Mouse (Mus musculus) heart, embryonic 16.5 days (tissue): ENCODE measurements around the gene 1110051M20Rik. TPM values are rescaled to one million over a fixed set of nuclear protein-coding genes. Genes with fewer than 3 reads are reported as not detected.
A peak's percentile ranks its signal among the peaks of the same experiment; 100 is the strongest.

ENCODE experiments used
- ATAC-seq: fragments of 200-750 bp; cut with Nextera tagmentation; replicated peaks from 2 replicates; pipeline ENCODE4 v1.8.0; 2017; ENCODE audit warnings: moderate number of reproducible peaks; ENCODE audit not compliant: insufficient read depth, low FRiP score; ENCODE audit errors: extremely low read depth
- H3K27ac ChIP-seq: fragments of 300-500 bp; sonication (generic); 2 replicates; pipeline ENCODE4 v1.5.1; 2014; ENCODE audit warnings: mild to moderate bottlenecking, low read length, control low read depth, moderate library complexity
- H3K27me3 ChIP-seq: fragments of 300-500 bp; sonication (generic); 2 replicates; pipeline ENCODE4 v1.6.1; 2014; ENCODE audit warnings: low read length, mixed read lengths; ENCODE audit not compliant: control insufficient read depth, insufficient read depth
- H3K36me3 ChIP-seq: fragments of 300-500 bp; sonication (generic); 2 replicates; pipeline ENCODE4 v1.6.1; 2014; ENCODE audit not compliant: control insufficient read depth, insufficient read depth
- H3K4me1 ChIP-seq: fragments of 300-500 bp; sonication (generic); 2 replicates; pipeline ENCODE4 v1.6.1; 2014; ENCODE audit warnings: low read length, mixed read lengths; ENCODE audit not compliant: control insufficient read depth, insufficient read depth
- H3K4me2 ChIP-seq: fragments of 300-500 bp; sonication (generic); 2 replicates; pipeline ENCODE4 v1.6.1; 2014; ENCODE audit warnings: low read depth, mild to moderate bottlenecking, control low read depth, low read length
- H3K4me3 ChIP-seq: fragments of 300-500 bp; sonication (generic); 2 replicates; pipeline ENCODE4 v1.5.1; 2014; ENCODE audit warnings: mild to moderate bottlenecking, control low read depth, low read length
- H3K9ac ChIP-seq: fragments of 300-500 bp; sonication (generic); 2 replicates; pipeline ENCODE4 v1.6.1; 2014; ENCODE audit warnings: low read length, control low read depth
- H3K9me3 ChIP-seq: fragments of 300-500 bp; sonication (generic); replicated peaks from 2 replicates; pipeline ENCODE4 v1.6.1; 2016; ENCODE audit warnings: low read length; ENCODE audit not compliant: control insufficient read depth
- WGBS: fragments of 180-500 bp; shearing (Covaris S2); extraction: QIAGEN DNeasy Blood & Tissue Kit; methylation state at CpG from one replicate; pipeline ENCODE4 v1.1.7; 2014; 5-methylcytosine and 5-hydroxymethylcytosine counted together
- polyA plus RNA-seq: library from polyadenylated mRNA; unstranded; fragments of >200 nt; fragmentation: Nextera tagmentation; extraction: Ambion mirVana; gene quantifications from 2 replicates; pipeline ENCODE4 v1.2.1, GENCODE M21; 2015

Gene 1110051M20Rik
- polyA plus RNA-seq, 1 experiment from 2014 or later = 46.0 TPM

DNA sequence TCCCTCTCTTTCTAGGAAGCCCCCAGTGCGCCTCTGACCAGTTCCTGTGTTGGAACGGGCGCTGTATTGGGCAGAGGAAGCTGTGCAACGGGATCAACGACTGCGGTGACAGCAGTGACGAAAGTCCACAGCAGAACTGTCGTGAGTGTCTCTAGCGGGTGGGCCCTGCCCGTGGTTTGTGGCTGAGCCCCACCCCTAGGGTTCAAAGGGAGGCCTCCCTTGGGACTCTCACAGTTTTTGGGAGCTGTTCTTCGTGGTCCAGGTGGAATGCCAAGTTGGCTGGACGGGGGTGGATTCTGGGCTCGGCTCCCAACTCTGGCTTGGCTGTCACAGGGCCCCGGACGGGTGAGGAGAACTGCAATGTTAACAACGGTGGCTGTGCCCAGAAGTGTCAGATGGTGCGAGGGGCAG, 31.8 kb upstream of the 1110051M20Rik start:
- ATAC-seq = 0 out of 2 replicates have a peak, but pooled peaks have one; percentile 37
- Histone ChIP-seq H3K9ac (peak overlapping the region; percentile 21; the same call in 1 of the 2 replicates), H3K4me1 (peaks cover 12% of the 10 kb centered on the region), H3K9me3 (no peaks in the 10 kb centered on the region), H3K27me3 (no peaks in the 10 kb centered on the region), H3K36me3 (peaks cover 19% of the 10 kb centered on the region), H3K27ac (peak overlapping the region; percentile 24), H3K4me2 (peak overlapping the region; percentile 23; the same call in 1 of the 2 replicates), H3K4me3 (no peak overlapping the region)
- WGBS = 43% methylated on average over 17 of the region's 17 CpGs

DNA sequence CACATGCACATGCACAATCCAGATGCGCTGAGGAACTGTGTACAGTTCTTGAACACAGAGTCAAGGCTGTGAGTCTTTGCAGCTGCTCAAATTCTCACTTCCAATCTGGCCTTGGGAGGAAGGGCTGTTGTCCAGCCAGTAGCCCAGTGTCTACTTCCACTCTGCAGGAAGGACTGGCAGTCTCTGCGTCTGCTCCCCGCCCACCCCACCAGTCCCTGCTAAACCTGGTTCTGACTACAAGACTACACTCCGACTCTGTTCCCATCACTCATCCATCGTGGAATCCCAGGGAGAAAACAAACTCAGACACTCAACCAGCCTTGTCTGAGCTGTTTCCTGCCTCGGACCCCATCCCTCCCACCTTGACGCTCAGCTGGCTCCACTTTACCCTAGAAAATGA, 31.3 kb upstream of the 1110051M20Rik start:
- H3K27ac ChIP-seq = peak overlapping the region; percentile 24
- H3K9ac ChIP-seq = no peak overlapping the region
- H3K4me1 ChIP-seq = peaks cover 12% of the 10 kb centered on the region
- H3K36me3 ChIP-seq = peaks cover 19% of the 10 kb centered on the region
- peak overlapping the region; percentile 23; the same call in 1 of the 2 replicates for H3K4me2 ChIP-seq
- WGBS = 63% methylated on average over 7 of the region's 7 CpGs
- no peaks in the 10 kb centered on the region for H3K9me3 ChIP-seq
- no peak overlapping the region for H3K4me3 ChIP-seq
- no peaks in the 10 kb centered on the region for H3K27me3 ChIP-seq
- ATAC-seq = no peak

DNA sequence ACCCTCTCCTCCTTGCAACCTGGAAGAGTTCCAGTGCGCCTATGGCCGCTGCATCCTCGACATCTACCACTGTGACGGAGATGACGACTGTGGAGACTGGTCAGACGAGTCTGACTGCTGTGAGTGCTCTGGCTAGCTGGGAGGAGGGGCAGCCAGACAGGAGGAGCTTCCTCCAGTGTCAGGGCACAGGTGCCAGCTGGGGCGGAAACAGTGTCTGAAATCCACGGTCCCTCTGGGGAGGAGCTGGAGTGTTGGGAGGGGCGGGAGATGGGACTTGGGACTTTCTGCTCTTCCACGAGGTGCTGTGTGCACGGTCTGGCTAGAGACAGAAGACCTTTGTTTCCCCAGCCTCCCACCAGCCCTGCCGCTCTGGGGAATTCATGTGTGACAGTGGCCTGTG, 29.9 kb upstream of the 1110051M20Rik start:
- no peak overlapping the region for H3K27ac ChIP-seq
- H3K36me3 ChIP-seq = peaks cover 16% of the 10 kb centered on the region
- H3K4me3 ChIP-seq = no peak overlapping the region
- no peak for ATAC-seq
- H3K4me2 ChIP-seq = no peak overlapping the region
- no peaks in the 10 kb centered on the region for H3K27me3 ChIP-seq
- H3K9me3 ChIP-seq = no peaks in the 10 kb centered on the region
- 70% methylated on average over 12 of the region's 12 CpGs for WGBS
- H3K9ac ChIP-seq = no peak overlapping the region
- H3K4me1 ChIP-seq = peaks cover 12% of the 10 kb centered on the region

DNA sequence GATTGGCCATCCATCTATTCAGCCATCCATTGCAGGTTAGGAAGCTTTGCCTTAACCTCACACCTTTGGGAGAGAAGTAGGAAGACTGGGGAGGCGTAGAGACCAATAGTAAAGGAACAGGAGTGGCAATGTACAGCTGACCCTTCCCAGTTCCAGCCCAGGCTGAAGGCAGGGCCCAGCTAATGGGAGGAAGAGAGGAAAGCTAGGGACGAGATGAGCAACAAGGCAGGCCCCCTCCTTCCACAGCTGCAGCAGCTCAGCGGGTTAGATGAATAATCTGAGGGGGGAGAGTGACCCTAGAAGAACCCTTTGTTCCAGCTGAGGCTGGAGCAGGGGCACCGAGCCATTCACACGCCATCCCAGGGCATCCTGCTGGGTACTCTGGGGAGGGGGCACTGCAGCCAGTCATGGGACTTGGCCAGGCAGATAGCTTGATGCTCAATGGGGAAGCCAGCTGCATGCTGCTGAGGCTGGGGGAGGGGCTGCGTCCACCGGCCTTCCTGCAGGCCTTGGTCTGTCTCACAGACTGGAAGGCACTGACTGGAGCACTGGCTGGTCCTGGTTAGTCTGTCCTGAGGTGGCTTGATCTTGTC, 25.6 kb upstream of the 1110051M20Rik start:
- H3K4me1 ChIP-seq = no peaks in the 10 kb centered on the region
- WGBS = 46% methylated on average over 7 of the region's 7 CpGs
- H3K4me2 ChIP-seq = no peak overlapping the region
- H3K9me3 ChIP-seq = no peaks in the 10 kb centered on the region
- H3K27me3 ChIP-seq = no peaks in the 10 kb centered on the region
- H3K27ac ChIP-seq = no peak overlapping the region
- no peak overlapping the region for H3K4me3 ChIP-seq
- H3K36me3 ChIP-seq = peaks cover 5% of the 10 kb centered on the region
- no peak overlapping the region for H3K9ac ChIP-seq
- no peak for ATAC-seq

DNA sequence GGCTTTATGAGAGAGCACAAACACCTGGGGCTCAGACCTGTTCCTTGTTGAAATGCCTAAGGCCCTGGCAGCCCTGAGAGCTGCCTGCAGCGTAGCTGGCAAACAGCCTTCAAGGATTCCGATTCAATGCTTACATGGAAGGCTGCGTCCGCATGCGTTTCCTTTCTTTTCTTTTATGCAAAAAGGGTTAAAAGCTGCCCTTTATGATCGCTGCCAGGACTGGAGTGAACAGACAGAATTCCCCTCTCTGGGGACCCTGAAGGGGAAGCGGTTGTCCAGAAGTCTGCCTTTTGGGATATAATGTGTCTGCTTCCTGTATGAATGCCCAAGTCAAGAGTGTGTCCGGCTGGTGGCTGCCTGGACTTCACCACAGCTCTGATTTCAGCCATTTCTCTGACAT, 23.1 kb upstream of the 1110051M20Rik start:
- WGBS = 71% methylated on average over 8 of the region's 8 CpGs
- H3K27ac ChIP-seq = no peak overlapping the region
- H3K27me3 ChIP-seq = no peaks in the 10 kb centered on the region
- no peak for ATAC-seq
- no peak overlapping the region for H3K4me3 ChIP-seq
- H3K4me1 ChIP-seq = peaks cover 6% of the 10 kb centered on the region
- no peaks in the 10 kb centered on the region for H3K9me3 ChIP-seq
- H3K36me3 ChIP-seq = no peaks in the 10 kb centered on the region
- no peak overlapping the region for H3K9ac ChIP-seq
- no peak overlapping the region for H3K4me2 ChIP-seq

DNA sequence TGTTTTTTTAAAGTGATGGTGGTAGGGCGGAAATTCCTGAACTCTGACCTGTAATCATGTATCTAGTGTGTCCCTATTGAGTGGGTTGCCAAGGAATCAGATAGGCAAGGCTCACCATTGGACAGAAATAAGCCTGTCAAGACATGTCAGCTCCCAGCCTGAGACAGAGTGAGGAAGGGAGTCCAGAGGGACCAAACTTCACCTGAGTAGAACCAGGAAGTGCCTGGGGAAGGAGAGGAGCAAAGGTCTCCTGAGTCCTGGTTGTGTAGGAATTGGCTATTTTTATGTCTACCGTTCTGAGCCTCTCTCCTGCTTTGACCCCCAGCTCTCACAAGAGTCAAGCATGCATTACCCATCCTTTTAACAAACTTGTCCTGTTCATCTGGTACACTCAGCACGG, 21.4 kb upstream of the 1110051M20Rik start:
- Histone ChIP-seq H3K27me3 (no peaks in the 10 kb centered on the region), H3K27ac (no peak overlapping the region), H3K9ac (no peak overlapping the region), H3K4me3 (no peak overlapping the region), H3K4me1 (peaks cover 23% of the 10 kb centered on the region), H3K4me2 (no peak overlapping the region), H3K9me3 (no peaks in the 10 kb centered on the region), H3K36me3 (no peaks in the 10 kb centered on the region)
- ATAC-seq = no peak
- 74% methylated on average over 3 of the region's 3 CpGs for WGBS

DNA sequence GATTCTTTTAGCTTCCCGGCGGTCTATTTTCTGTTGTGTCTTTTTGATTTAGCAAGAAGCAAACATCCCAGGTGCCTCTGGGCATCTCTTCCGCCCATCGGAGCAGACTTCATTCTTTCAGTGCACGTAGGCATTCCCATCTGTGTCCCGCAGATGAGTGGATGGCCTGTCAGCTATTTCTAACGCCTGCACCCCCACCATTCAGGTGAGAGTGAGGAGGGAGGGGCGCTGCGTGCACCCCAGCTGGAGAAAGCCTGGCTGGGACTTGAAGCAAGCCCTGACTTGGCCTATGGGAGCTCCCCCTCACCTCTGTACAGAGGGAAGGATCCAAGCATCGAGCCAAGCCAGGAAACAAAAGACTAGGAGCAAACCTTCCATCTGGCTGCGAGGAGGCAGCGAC, 18.2 kb upstream of the 1110051M20Rik start:
- ATAC-seq = no peak
- no peaks in the 10 kb centered on the region for H3K36me3 ChIP-seq
- H3K9ac ChIP-seq = peak overlapping the region; percentile 6
- peak overlapping the region; percentile 9; the same call in 1 of the 2 replicates for H3K27ac ChIP-seq
- peaks cover 4% of the 10 kb centered on the region; the same call in 1 of the 2 replicates for H3K9me3 ChIP-seq
- 27% methylated on average over 12 of the region's 12 CpGs for WGBS
- H3K27me3 ChIP-seq = no peaks in the 10 kb centered on the region
- H3K4me1 ChIP-seq = peaks cover 34% of the 10 kb centered on the region
- 0 out of 2 replicates have a peak overlapping the region, but pooled peaks have one; percentile 2 for H3K4me2 ChIP-seq
- H3K4me3 ChIP-seq = no peak overlapping the region

DNA sequence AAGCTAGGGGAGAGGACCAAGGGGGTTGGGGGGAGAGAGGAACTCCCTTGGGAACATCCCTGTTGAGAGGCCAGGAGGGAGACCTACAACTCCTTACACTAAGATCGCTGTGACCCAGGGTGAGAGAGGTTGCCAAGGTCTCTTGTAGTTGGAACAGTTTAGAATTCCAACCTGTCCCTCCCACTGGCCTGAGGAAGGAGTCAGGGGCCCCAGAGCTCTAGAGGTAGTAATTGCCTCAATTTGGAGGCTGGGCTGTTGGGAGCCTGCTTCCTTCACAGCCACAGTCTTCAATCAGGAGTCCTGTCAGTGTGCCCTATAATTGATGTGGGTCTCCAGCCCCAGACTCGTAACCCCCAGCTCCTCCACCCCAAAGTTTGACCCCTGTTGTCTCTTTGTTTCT, 17.7 kb upstream of the 1110051M20Rik start:
- H3K36me3 ChIP-seq = no peaks in the 10 kb centered on the region
- H3K4me3 ChIP-seq = no peak overlapping the region
- H3K27ac ChIP-seq = peak overlapping the region; percentile 78
- H3K27me3 ChIP-seq = no peaks in the 10 kb centered on the region
- ATAC-seq = no peak
- H3K9me3 ChIP-seq = peaks cover 4% of the 10 kb centered on the region; the same call in 1 of the 2 replicates
- H3K4me2 ChIP-seq = 0 out of 2 replicates have a peak overlapping the region, but pooled peaks have one; percentile 2
- H3K4me1 ChIP-seq = peaks cover 34% of the 10 kb centered on the region
- H3K9ac ChIP-seq = peak overlapping the region; percentile 6; the same call in 1 of the 2 replicates
- 25% methylated on average over 2 of the region's 2 CpGs for WGBS

DNA sequence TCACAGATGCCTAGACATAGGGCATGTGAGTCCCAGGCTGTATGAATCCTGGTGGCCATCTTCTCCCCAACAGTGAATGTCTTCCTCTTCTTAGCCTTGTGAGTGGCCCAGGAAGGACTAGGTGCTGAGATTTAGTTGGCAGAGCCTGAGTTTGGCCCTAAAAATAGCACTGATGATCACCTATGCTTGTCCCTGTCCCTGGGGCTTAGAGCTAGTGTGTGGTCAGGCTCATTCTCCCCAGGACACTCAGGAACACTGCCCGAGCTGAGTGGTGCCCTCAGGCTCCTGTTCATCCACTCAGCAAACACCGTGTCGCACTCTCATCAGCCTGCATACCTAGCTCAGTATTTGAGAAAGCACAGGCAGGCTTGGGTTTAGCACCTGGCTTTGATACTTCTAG, 16.8 kb upstream of the 1110051M20Rik start:
- Histone ChIP-seq H3K9me3 (peaks cover 4% of the 10 kb centered on the region; the same call in 1 of the 2 replicates), H3K9ac (no peak overlapping the region; the same call in 1 of the 2 replicates), H3K4me1 (peaks cover 34% of the 10 kb centered on the region), H3K27ac (peak overlapping the region; percentile 78), H3K4me3 (no peak overlapping the region), H3K27me3 (no peaks in the 10 kb centered on the region), H3K4me2 (peak overlapping the region; percentile 8; the same call in 1 of the 2 replicates), H3K36me3 (no peaks in the 10 kb centered on the region)
- 25% methylated on average over 3 of the region's 3 CpGs for WGBS
- ATAC-seq = no peak
